Mouse (Mus musculus) testis, adult 2 months (tissue): ENCODE measurements around the gene Pdik1l. TPM values are rescaled to one million over a fixed set of nuclear protein-coding genes. Genes with fewer than 3 reads are reported as not detected.

Experiments used
- H3K27ac ChIP-seq: fragments of 200-500 bp; 2 replicates; pipeline ENCODE4 v1.5.1; 2012; ENCODE audit warnings: low read depth, low read length; ENCODE audit not compliant: control insufficient read depth, insufficient read depth
- H3K27me3 ChIP-seq: fragments of 200-500 bp; 2 replicates; pipeline ENCODE4 v1.6.1; 2012; ENCODE audit warnings: mild to moderate bottlenecking, low read length, moderate library complexity; ENCODE audit not compliant: control insufficient read depth, insufficient read depth
- H3K36me3 ChIP-seq: fragments of 200-500 bp; 2 replicates; pipeline ENCODE4 v1.6.1; 2012; ENCODE audit warnings: mild to moderate bottlenecking, low read length; ENCODE audit not compliant: control insufficient read depth, insufficient read depth
- H3K4me1 ChIP-seq: fragments of 200-500 bp; 2 replicates; pipeline ENCODE4 v1.6.1; 2012; ENCODE audit warnings: low read length; ENCODE audit not compliant: control insufficient read depth, insufficient read depth
- H3K4me3 ChIP-seq: fragments of 200-500 bp; 2 replicates; pipeline ENCODE4 v1.5.1; 2012; ENCODE audit warnings: low read depth, mild to moderate bottlenecking, low read length, moderate library complexity, mixed read lengths; ENCODE audit not compliant: control insufficient read depth
- CTCF ChIP-seq: fragments of 200-500 bp; IDR thresholded peaks from 2 replicates; pipeline ENCODE4 v1.5.1; 2012; ENCODE audit warnings: low read depth, mild to moderate bottlenecking, inconsistent platforms, low read length, moderate library complexity; ENCODE audit not compliant: control insufficient read depth, insufficient read depth, insufficient replicate concordance
- POLR2A ChIP-seq: fragments of 200-500 bp; IDR thresholded peaks from 2 replicates; pipeline ENCODE4 v1.6.1; 2012; ENCODE audit warnings: low read depth, mild to moderate bottlenecking, inconsistent platforms, low read length, moderate library complexity; ENCODE audit not compliant: control insufficient read depth
- polyA plus RNA-seq: library from polyadenylated mRNA; depleted of rRNA; stranded (reverse); fragments of >200 nt; gene quantifications from 2 replicates; pipeline ENCODE4 v1.2.3, GENCODE M21; 2012

Pdik1l gene
- polyA plus RNA-seq, 1 experiment = 6.2 TPM

GRCm38 (mm10) chr4:134252131-134252910 lies 35.4 kb downstream of the Pdik1l start:
- Histone ChIP-seq H3K27me3 (no peaks in the 10 kb centered on the region), H3K27ac (no peak overlapping the region), H3K4me3 (peak overlapping the region; percentile 79), H3K4me1 (peaks cover 37% of the 10 kb centered on the region), H3K36me3 (no peaks in the 10 kb centered on the region)
- TF ChIP-seq POLR2A (no peak), CTCF (no peak)

GRCm38 (mm10) chr4:134251241-134252130 lies 36.2 kb downstream of the Pdik1l start:
- TF ChIP-seq POLR2A = no peak
- no peak for TF ChIP-seq CTCF
- no peak overlapping the region for H3K27ac ChIP-seq
- no peaks in the 10 kb centered on the region for H3K27me3 ChIP-seq
- H3K4me3 ChIP-seq = peak overlapping the region; percentile 79
- no peaks in the 10 kb centered on the region for H3K36me3 ChIP-seq
- peaks cover 37% of the 10 kb centered on the region for H3K4me1 ChIP-seq

- TF ChIP-seq POLR2A = no peak
- TF ChIP-seq CTCF = no peak
- Histone ChIP-seq H3K4me1 (peaks cover 41% of the 10 kb centered on the region), H3K27ac (no peak overlapping the region), H3K36me3 (no peaks in the 10 kb centered on the region), H3K27me3 (no peaks in the 10 kb centered on the region), H3K4me3 (peak overlapping the region; percentile 79)
Observed at GRCm38 (mm10) chr4:134250930-134251240, 36.8 kb downstream of the Pdik1l start.

GRCm38 (mm10) chr4:134250116-134250929 lies 37.4 kb downstream of the Pdik1l start:
- Histone ChIP-seq H3K27me3 (no peaks in the 10 kb centered on the region), H3K27ac (no peak overlapping the region), H3K36me3 (no peaks in the 10 kb centered on the region), H3K4me1 (peaks cover 45% of the 10 kb centered on the region), H3K4me3 (peak overlapping the region; percentile 69)
- TF ChIP-seq POLR2A (no peak), CTCF (no peak)

- H3K4me3 ChIP-seq = peak overlapping the region; percentile 69
- H3K36me3 ChIP-seq = no peaks in the 10 kb centered on the region
- no peak overlapping the region for H3K27ac ChIP-seq
- no peak for TF ChIP-seq POLR2A
- TF ChIP-seq CTCF = peak; percentile 68
- H3K27me3 ChIP-seq = no peaks in the 10 kb centered on the region
- H3K4me1 ChIP-seq = peaks cover 49% of the 10 kb centered on the region
Observed at GRCm38 (mm10) chr4:134249651-134250050, 38.0 kb downstream of the Pdik1l start.

- peaks cover 42% of the 10 kb centered on the region for H3K4me1 ChIP-seq
- no peaks in the 10 kb centered on the region for H3K27me3 ChIP-seq
- H3K36me3 ChIP-seq = no peaks in the 10 kb centered on the region
- peak within 1 kb of the TSS; percentile 99 for H3K4me3 ChIP-seq
- peak within 1 kb of the TSS; percentile 76 for H3K27ac ChIP-seq
- TF ChIP-seq CTCF = no peak
- TF ChIP-seq POLR2A = no peak
Observed at GRCm38 (mm10) chr4:134246719-134247258, 40.9 kb downstream of the Pdik1l start, which contains the start of gene Gm30191. Gene Gm30191 (plus strand): TSS chr4:134246935.

GRCm38 (mm10) chr4:134246256-134246655 lies 41.4 kb downstream of the Pdik1l start:
- H3K4me1 ChIP-seq = peaks cover 37% of the 10 kb centered on the region
- no peak for TF ChIP-seq CTCF
- TF ChIP-seq POLR2A = no peak
- no peaks in the 10 kb centered on the region for H3K27me3 ChIP-seq
- H3K36me3 ChIP-seq = no peaks in the 10 kb centered on the region
- no peak overlapping the region for H3K27ac ChIP-seq
- no peak overlapping the region for H3K4me3 ChIP-seq
